In genomic region chr3:34573312-34573711, GRCm38 (mm10) we compare ENCODE assay signal across 26 mouse cellular contexts.
"Had no signal": no experiment of that assay in that cellular context is flagged by ENCODE, and none has a peak within 500 bp of the region (broad histone marks: within the 10 kb centered on the region; RNA-seq: fewer than 3 reads in every experiment).

No protein-coding gene starts in this region.

- H3K4me2 ChIP-seq: heart, embryonic 11.5 days; heart, embryonic 13.5 days; heart, embryonic 15.5 days; hindbrain, embryonic 13.5 days; hindbrain, embryonic 15.5 days; kidney, embryonic 15.5 days; limb, embryonic 13.5 days; limb, embryonic 15.5 days; liver, embryonic 12.5 days had no signal

- ATAC-seq: intestine, embryonic 16.5 days; liver, embryonic 12.5 days had no signal

- H3K9ac ChIP-seq: heart, embryonic 13.5 days; heart, embryonic 15.5 days; hindbrain, embryonic 13.5 days; hindbrain, embryonic 15.5 days; kidney, embryonic 15.5 days; limb, embryonic 13.5 days; limb, embryonic 15.5 days; liver, embryonic 12.5 days; liver, embryonic 14.5 days had no signal

- H3K4me1 ChIP-seq: heart, embryonic 15.5 days; kidney, embryonic 15.5 days; liver, embryonic 12.5 days had no signal

- H3K27me3 ChIP-seq: heart, embryonic 13.5 days; heart, embryonic 15.5 days; hindbrain, embryonic 15.5 days; kidney, embryonic 15.5 days; limb, embryonic 15.5 days; liver, embryonic 12.5 days had no signal

- H3K36me3 ChIP-seq: heart, embryonic 13.5 days; heart, embryonic 15.5 days; hindbrain, embryonic 13.5 days; hindbrain, embryonic 15.5 days; kidney, embryonic 15.5 days; limb, embryonic 13.5 days; limb, embryonic 15.5 days; liver, embryonic 12.5 days had no signal

- H3K4me3 ChIP-seq: heart, embryonic 13.5 days; heart, embryonic 15.5 days; hindbrain, embryonic 13.5 days; hindbrain, embryonic 15.5 days; kidney, embryonic 15.5 days; limb, embryonic 13.5 days; limb, embryonic 15.5 days; liver, embryonic 12.5 days had no signal

- H3K27ac ChIP-seq: heart, embryonic 13.5 days; heart, embryonic 15.5 days; hindbrain, embryonic 13.5 days; hindbrain, embryonic 15.5 days; hindbrain, postnatal 0 days; kidney, embryonic 15.5 days; kidney, postnatal 0 days; limb, embryonic 13.5 days; limb, embryonic 15.5 days; liver, embryonic 12.5 days; liver, embryonic 14.5 days had no signal

- H3K9me3 ChIP-seq: heart, embryonic 13.5 days; heart, embryonic 15.5 days; hindbrain, embryonic 13.5 days; hindbrain, embryonic 15.5 days; kidney, embryonic 15.5 days; limb, embryonic 13.5 days; limb, embryonic 15.5 days; liver, embryonic 12.5 days had no signal

- DNase-seq: gastrocnemius, postnatal 14 days; gastrocnemius, postnatal 36 days; heart, adult 18-20 months; heart, postnatal 14 days; heart, postnatal 36 days; kidney, adult 11 months; kidney, adult 2 months; kidney, adult 9 months; kidney, postnatal 14 days; kidney, postnatal 36 days; layer of hippocampus, adult 9-11 months; layer of hippocampus, postnatal 36 days; left cerebral cortex, postnatal 4 days had no signal
